Mouse (Mus musculus): Measurements from ENCODE around the gene Zfp27.
A peak's percentile ranks its signal among the peaks of the same experiment; 100 is the strongest.
"Not testable (repeated sequence)": the region's sequence is repeated elsewhere in the genome, so short reads cannot be mapped to it uniquely, and the experiment has no call there.

Zfp27 gene

DNA sequence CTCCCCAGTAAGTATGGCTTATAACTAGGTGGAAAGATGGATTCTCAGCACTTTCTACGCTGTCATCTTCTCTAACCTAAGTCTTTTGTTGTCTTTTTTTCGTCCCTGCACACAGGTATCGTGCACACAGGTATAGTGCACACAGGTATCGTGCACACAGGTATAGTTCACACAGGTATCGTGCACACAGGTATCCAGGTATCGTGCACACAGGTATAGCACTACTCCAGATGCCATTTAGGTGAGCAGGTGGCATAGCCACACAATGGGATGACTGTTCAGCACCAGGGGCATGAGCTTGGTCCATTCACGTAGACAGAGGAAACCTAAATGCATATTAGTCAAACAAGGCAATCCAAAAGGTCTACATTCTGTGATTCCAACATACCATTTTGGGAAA is 15.9 kb downstream of the Zfp27 start:
- no peak for DNase-seq (ENCODE audit: low spot score in 2 of 2)

DNA sequence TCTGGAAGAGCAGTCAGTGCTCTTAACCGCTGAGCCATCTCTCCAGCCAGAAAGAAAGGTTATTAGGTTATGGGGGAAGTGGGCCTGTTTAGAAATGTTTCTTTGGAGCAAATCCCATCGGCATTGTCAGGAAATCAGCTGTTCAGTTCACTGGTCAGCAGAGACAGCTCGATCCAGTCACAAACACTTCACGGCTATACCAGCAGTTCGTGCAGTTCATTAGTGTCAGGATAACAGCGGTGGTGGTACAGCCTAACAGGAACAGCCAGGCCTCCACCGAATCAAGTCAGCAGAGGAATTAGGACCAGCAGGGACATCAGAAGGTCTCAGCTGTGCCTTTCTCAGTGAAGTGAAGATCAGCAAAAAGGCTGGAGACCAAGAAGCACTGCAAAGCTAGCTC is 25.5 kb downstream of the Zfp27 start:
- no peak for DNase-seq (ENCODE audit: low spot score in 2 of 2)

DNA sequence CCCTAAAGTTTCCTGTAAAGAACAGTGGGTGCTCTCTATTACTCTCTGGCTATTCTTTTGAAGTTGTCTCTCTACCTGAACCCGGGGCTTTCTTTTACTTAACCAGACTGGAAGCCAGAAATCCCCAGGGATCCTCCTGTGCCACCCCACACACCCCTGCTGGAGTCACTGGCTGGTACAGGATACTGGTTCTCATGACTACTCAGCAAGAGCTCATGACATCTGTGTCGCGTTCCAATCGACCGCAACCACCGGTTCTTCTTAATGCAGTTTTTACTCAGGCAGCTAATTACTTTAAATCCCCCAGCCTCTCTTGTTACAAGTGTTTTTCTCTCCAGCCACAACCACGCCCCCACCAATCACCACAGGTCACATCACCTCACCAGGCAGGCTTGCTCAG is 26.3 kb downstream of the Zfp27 start:
- DNase-seq (ENCODE audit: low spot score in 2 of 2), result no peak

DNA sequence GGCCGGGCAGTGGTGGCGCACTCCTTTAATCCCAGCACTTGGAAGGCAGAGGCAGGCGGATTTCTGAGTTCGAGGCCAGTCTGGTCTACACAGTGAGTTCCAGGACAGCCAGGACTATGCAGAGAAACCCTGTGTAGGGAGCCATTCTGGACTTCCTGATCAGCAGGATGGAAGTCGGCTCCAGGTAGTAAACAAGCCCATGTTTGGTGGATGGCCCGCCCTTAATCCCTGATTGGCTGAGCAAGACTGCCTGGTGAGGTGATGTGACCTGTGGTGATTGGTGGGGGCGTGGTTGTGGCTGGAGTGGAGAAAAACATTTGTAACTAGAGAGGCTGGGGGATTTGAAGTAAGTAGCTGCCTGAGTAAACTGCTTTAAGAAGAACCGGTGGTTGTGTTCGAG is 28.8 kb downstream of the Zfp27 start:
- DNase-seq (ENCODE audit: low spot score in 2 of 2), result not testable (repeated sequence)

DNA sequence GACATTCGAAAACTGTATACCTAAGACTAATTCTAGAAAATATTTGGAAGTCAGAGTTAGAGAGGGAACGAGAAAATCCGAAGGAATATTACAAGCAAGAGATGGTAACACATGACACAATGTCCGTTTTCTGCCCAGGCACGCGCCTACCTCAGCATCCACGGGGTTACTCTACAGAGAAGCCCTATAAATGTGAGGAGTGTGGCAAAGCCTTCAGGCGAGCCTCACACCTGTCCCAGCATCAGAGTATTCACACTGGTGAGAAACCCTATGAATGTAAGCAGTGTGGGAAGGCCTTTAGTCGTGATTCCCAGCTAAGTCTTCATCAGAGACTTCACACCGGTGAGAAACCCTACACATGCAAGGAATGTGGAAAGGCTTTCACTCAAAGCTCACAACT is 32.1 kb downstream of the Zfp27 start:
- no peak for DNase-seq (ENCODE audit: low spot score in 2 of 2)

DNA sequence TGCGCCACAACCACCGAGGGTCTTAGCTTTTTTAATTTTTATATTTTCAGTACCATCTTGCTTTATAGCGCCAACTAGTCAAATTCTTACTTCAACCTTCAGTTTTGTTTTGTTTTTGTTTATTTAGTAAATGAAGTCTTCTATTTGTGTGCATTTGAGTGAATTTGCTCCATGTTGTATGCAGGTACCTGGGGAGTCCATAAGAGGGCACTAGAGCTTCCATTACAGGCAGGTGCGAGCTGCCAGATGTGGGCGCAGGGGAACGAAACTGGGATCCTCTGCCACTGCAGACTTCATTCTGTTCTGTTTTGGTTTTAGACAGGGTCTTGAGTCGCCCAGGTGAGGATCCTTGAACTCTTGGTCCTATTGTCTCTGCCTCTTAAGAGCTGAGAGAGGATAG is 44.7 kb downstream of the Zfp27 start:
- DNase-seq (ENCODE audit: low spot score in 2 of 2), result no peak

DNA sequence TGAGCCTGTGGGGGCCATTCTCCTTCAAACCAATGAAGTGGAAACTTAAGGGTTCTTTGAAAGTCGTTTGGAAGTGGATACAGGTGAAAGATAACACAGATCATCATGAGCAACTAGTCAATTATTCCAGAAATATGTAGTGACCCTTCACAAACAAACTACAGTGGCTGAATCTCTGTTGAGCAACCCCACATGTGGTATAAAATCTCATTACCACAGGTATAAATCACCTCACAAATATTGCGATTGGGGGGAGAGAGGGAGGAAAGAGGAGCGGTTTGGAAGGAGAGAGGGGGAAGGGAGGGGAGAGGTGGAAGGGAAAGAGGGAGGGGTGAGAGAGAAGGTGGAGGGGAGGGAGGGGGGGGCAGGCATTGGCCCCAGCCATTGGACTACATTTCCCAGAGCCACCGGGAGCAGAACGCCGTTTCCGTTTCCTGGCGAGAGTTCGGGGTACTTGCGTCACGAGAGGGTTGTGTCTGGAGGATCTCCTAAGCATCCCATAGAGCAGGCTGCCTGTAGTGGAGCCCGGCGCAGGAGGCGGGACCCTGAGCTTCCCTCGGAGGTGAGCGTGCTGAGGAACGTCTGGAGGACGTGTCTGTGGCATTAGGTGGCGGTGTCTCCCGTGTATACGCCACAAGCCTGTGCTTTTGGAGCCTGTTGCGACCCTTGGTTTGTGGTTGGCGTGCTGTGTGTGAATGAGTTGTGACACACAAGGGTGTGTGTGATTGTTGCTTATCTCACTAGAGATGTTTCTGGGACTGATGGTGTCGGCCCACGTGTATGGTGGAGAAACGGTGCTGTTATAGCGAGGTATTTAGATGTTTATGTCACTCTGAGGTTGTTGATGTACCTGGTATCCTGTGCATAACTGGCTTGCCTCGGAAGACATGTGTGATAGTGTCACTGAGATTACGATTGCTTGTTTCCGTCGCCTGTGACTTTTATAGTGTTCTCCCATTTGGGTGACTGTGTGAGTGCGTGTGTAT is 46.5 kb downstream of the Zfp27 start, which contains the start of gene Zfp420:
Gene Zfp420, plus strand, starts transcription at position 448 of the 986 bp plus-strand sequence.
- DNase-seq (ENCODE audit: low spot score in 2 of 2), result peak; percentile 87 to 94

DNA sequence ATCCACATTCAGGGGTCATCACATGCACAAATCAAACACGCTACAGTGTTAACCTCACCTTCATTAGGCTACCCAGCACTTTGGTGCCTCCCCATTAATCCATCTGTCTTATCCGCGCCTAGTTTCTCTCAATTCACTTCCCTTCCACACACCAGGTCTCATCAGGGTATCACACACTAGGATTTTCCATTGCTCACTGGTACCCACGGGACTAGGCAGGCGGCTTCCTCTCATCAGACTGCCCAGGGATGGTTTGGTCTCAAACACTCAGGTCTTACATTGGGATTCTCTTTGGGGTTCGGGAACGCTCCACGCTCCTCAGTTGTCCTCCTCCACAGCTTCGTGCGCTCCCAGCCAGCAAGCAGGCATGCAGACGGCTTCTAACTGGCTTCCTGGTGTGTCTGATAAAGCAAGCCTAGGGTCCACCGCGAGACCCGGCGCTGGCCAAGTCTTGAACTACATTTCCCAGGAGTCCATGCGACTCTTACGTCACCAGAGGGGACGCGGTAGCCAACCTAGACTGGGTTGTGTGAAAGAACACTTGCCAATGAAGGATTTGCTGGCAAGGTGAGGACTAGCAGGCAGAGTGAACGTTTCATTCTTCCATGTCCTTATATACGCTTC is 53.0 kb downstream of the Zfp27 start, which contains the start of gene Zfp940:
Gene Zfp940, minus strand, starts transcription at position 451 of the 624 bp plus-strand sequence.
- DNase-seq (ENCODE audit: low spot score in 2 of 2), result peak; percentile 84 to 87

DNA sequence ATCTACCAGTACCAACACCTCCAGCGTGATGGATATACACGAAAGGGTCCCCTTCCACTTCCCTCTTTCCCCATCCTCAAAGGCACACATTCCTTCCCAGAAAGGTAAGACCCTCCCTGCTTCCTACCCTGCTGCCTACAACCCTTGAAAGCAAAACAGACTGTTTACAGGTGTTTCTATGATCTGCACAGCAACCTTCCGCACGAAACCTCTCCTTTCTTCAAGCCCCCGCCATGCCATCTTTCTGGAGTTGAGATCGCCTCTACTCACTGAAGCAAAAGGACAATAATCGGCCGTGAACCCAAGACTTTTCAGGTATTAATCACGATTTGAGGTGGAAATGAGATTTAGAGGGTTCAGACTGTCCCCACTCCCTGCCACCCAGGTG is 53.5 kb downstream of the Zfp27 start:
- no peak for DNase-seq (ENCODE audit: low spot score in 2 of 2)

DNA sequence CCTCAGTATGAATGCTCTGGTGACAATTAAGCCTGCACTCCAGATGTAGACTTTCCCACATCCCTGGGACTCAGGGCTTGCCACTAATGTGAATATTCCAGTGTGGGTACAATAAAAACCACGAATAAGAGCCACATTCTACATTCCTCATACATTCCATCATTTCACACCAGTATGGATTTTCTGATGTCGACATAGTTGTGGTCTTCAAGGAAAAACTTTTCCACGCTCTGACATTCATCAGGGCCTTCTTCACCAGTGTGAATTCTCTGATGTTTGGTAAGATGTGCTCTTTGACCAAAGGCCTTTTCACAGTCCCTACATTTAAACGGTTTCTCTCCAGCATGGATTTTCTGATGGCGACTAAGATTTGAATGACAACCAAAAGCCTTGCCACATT is 61.8 kb downstream of the Zfp27 start:
- no peak for DNase-seq (ENCODE audit: low spot score in 2 of 2)
